Mouse (Mus musculus) urinary bladder, postnatal 10 days (tissue): ENCODE measurements at regions not wholly inside any gene's neighbourhood (a gene's known extent, or its start where the extent isn't known, plus 50 kb on each side); places are given as distances from the start of the nearest gene placed in this dataset.

Experiments used
- DNase-seq: peaks from one replicate; pipeline ENCODE4 v3.0.0; 2022; ENCODE audit warnings: low spot score

DNA sequence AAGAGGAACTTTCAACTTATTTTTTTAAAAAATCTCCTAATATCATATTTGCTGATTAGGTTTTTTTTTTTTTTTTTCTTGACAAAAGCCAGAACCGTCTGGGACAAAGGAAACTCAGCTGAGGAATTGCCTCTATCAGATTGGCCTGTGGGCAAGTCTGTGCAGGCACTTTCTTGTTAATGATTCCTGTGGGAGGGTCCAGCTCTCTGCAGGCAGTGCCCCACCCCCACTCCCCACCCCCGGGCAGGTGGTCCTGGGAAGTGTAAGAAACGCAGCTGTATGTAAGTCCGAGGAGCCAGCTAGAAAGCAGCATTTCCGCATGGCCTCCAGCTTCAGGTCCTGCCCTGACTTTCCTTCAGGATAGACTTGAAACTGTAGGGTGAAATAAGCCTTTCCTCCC is 377.7 kb downstream of the Sox2 start:
- no peak for DNase-seq

DNA sequence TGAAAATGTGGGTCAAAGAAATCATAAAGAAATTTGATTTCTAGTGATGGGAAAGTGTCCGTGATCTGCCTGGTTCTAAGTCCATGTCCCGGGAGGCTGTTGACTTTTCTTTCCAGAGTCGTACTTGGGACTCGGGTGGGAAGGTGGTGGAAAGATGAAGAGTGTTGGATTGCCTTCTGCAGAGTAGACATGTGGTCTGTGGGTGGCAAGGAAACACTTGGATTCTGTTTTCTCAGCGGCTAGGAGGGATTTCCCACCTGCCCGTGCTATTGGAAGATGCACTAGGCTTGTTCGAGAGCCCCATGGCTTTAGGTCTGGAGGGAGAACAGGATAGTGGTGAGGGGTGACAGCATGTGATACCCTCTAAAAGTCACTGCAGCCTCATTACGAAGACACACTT is 379.7 kb downstream of the Sox2 start:
- no peak for DNase-seq

DNA sequence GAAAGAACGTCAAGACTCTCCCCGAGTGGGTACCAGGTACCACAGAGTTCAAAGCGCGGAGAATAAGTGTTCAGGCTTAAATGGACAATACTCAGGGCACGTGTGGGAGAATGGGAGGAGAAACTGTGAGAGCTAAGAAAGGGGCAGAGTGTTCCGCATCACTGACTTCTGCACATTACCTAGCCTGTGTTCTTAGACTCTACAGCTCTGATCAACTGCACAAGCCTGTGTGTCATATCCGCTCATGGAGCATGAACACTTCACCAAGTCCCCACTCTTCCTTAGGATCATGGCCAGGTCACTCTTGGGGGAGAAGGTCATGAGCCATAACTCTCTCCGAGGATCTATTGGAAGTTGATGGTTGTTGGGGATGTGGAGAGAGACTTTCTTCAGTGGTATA is 383.4 kb downstream of the Sox2 start:
- DNase-seq: no peak

DNA sequence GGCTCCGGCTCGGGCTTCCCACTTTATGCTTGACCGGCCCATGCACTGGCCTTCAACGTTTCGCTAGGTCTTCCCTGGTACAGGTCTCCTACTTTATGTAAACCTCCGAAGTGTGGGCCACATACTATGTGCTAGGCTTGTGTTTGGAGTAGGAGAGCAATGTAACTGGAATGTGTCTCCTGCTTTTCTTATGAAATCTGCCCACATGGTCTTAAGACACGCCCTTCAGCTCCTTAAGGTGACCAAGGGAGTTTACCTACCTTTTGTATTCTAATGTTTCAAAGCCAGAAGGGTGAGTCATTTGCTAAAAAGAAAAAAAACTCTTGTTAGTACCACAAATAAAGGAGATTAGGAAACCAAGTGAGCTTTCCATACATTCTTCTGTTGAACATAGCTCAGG is 385.0 kb downstream of the Sox2 start:
- no peak for DNase-seq

DNA sequence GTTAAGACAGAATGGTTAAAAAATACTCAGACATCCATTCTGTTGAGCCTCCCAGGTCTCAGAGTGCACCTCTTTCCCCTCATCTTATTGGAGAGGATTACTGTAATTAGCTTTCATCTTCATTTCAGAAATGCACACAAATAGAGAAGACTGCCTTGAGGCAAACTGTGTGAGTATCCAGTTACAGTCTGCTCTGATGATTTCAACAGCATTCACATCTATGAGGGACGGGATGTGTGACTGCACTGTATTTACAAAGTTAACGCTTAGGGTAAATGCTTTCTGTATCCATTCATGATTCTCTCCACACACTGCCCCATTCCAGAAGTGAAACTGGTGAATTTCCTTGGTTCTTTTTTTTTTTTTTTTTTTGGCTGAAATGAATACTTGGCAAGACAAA is 393.5 kb downstream of the Sox2 start:
- DNase-seq: no peak

DNA sequence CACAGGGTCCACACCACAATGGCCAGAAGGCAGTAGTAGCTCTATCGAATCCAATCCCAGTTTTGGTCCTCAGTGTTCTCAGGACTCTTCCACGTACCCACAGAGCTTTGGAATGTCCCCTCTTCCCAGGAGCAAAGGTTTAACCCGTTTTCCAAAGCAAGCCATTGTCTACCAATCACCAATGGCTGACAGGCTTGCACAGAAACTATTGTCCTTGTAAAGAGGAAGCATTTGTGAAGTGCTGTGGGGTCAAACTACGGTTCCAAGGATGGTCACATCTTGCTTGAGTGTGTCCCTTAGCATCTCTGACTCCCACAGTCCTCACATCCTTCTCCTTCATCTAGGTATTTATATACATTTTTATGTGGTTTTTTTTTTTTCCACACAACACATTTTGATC is 409.2 kb downstream of the Sox2 start:
- no peak for DNase-seq

GRCm38 (mm10) chr3:35060042-35060441 is 409.8 kb downstream of the Sox2 start:
- DNase-seq: no peak

DNA sequence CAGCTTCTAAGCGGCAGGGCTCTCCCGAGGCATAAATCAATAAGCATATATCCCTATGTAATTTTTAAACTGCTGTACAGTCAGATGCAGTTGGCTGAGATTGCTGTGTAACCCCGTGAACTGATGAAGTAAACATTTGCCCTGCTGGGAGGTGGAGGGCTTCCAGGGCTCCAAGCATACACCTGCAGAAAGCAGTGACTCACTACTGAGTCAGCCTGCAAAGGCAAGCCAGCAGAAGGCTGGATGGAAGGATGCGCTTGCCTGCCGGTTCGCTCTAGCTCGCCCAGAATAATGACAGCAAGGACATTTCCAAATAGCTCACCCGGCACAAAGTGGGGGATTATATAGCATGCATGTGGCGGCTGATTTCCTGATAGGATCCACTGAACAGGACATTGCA is 416.6 kb downstream of the Sox2 start:
- DNase-seq: no peak

- DNase-seq: no peak
Observed at GRCm38 (mm10) chr3:35068586-35068985, 418.4 kb downstream of the Sox2 start.

DNA sequence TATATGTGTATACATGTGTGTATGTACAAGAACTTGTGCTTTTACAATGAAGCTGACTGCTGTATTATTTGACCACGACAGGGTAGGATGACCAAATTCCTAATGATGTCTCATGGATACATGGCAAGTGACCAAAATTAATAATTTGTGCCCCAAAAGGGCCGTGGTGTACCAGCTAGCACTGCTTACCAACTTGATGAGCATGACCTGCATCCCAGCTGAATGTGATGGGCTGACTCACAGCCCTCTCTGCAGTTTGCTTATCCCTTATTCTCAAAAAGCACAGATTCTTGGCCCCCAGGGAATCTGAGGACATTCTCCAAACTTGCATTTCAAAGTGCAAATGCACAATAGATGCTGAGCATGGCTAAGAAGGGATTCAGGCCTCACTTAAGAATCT is 420.8 kb downstream of the Sox2 start:
- DNase-seq: no peak

DNA sequence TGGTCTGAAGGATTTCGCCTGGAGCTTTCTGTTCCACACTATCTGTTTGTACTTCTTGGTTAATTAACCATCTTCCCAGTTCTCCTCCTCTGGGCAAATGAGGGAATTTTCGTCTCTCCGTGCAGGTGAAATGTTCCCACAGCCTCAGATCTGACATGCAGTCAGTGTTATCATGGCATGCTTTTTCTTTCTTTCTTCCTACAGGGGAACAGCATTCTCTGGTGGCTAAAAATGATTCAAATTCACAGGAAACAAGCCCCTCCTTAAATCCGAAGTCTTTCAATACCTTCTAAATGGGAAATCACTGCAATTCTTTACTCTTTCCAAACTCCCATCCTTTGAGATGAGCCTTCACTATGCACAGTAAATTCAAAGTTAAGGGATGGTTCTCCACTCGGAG is 429.7 kb downstream of the Sox2 start:
- no peak for DNase-seq

DNA sequence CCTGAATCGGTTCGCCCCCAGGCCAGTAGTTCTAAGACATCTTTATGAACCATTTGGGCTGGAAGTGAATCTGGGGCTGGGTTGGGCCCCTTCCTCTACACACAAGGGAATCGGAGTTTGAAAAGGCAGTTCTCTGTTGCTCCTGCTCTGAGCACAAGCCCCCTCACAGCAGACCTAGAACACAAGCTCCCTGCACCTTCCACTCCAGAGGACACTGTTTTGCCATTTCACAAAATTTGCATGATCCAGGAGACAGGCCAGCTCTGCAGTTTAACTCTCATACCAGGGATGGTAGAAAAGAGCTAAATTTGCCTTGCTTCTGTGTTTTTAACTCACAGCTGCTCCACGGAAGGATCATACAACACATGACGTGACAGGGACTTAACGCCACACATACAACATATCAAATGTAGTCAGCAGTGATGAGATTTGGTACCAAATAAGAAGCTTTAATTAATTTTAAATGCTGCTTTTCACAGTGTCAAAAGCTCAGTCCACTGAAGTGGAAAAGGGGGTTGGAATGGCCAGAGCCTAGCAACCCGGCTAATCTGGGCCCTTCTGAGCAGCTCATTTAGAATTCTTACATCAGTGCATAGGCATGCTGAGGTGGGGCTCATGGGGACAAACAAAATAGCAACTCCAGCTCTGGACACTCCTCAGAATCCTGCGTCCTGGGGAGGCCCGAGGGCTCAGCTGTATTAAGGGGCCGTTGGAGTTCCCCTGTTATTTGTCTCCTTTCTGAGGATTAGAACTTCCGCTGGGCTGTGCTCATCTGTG is 434.1 kb downstream of the Sox2 start:
- DNase-seq: no peak

- no peak for DNase-seq
Observed at GRCm38 (mm10) chr3:35088241-35089080, 438.3 kb downstream of the Sox2 start.

DNA sequence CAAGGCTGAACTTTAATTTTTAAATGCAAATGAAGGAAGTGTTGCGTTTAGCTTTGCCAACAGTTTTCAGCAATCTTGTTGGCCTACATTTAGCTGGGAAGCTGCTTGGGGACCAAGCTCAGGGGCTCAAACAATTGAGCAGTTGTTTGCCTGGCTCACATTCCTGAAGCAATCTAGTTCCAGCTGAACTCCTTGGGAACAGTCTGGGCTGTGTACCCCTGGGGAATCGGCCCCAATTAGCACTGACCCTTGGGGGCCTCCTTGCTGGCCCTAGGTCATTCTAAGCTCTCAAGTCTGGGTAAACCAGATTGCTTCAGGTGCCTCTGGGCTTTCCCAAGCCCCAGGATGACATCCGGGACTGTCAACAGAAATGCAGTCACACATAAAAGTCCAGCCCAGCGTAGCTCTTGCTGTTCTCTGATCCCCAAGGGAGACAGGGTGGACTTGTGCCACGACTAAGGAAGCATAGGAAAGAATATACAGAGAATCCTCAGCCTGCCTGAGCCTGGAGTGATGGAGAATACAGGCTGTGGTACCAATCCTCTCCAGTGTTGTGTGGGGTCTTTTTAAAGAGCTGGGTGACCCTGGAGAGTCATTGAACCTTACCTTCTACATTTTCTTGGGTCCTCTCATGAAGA is 440.4 kb downstream of the Sox2 start:
- no peak for DNase-seq

DNA sequence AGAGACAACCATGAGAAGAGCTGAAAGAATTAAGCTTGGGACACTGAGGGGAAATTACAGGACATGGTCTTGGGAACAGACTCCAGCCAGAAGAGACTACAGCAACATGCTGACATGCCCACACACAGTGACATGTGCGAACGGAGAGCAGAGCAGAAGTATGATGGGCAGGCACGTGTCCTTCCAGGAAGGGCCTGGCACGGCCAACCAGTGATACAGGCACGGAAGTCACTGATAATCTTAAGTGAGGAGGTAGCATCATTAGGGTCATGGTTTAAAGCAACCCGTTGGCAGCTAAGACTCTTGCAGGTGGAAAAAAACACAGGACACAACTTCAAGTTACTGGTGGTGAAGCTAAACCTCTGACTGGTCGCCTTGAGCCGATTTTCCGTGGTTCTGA is 442.8 kb downstream of the Sox2 start:
- no peak for DNase-seq

GRCm38 (mm10) chr3:35095221-35095620 is 445.0 kb downstream of the Sox2 start:
- no peak for DNase-seq

DNA sequence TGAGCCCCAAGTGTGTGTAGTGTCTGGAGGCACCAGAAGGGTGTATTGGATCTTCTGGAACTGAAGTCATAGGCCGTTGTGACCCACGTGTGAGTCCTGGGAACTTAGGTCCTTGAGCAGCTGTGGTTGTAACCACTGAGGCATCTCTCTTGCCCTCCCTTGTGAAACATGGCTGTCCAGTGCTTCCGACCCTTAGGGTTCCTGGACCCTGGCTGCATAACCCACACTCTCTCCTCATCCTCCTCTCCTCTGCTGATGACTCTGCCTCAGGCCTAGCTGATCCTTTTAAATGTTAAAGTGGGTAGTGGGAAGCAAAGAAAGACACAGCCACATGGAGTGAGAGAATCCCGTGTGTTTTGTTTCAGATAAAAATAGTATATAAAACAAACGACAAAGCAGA is 446.2 kb downstream of the Sox2 start:
- DNase-seq: no peak

DNA sequence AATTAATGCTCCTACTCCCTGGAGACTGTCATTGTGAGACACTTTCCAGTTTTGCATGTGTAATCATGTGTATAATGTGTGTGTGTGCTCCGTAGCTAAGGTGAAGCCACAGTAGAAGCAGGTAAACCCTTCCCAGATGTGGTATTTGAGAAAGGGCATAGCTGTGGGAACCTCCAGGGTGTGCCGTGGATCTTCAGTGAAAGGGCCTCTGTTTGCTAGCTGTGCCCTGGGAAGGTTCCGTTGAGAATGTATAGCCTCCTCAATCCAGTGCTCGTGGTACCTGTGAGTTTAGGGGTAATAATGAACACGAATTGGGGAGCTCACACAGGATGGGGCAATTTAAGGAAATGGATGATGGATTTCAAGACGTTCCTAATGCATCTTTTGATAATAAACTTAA is 447.6 kb downstream of the Sox2 start:
- no peak for DNase-seq

DNA sequence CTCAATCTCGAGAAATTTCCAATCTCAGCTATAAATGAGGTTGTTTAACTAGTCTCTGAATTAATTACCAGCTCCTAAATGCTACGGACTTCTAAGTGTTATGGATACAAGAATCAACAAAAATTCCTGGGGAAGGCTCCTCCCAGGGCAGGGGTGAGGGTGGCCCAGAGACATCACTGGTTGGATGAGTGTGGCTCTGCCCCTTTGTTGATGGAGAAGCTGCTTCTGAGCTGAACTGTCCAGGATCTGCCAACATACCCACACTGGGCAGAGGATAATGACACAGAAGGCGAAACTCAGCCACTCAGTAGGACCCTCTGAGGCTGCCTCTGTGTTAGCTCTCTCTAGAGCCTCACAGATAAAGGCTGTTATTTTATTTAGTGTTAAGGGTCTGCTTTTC is 449.0 kb downstream of the Sox2 start:
- no peak for DNase-seq

DNA sequence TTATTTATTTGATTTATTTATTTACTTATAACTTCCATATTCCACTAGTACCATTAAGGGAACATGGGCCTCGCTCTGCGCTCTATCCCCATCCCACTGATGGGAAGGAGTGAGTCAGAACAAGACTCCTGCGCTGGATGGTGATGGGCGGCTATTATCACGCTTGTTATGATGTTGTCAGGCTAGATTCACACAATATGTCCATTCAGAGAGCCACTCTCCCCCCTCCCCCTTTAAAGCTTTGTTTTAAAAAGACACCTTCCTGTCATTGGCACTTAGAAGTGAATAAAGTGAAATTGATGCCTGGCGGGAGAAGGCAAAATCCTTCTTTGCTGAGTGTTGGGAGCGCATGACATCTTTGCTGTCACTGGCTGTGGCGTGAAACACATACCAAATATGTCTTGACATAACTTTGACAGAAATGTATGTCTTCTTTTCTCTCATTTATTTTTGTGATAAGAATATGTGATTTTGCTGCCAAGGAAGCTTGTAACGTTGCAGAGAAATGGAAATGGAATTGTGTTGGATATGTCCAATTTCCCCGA is 449.7 kb downstream of the Sox2 start:
- no peak for DNase-seq

DNA sequence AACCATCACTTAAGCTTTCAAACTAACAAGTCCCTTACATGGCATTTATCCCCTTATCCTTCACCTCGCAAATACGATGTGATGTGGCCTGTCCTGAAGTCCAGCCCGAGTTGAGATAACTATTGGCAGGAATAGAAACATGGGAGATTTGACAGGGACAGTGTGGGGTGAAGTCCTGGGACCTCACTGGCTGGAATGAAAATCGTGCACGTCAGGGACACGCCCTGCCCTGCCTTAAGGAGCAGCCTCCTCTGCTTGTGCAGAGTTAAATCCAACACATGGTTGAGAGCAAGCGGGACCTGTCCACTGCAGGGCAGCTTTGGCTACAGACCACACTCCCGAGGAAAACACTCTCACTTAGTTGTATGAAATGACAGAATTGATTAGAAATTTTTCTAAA is 451.1 kb downstream of the Sox2 start:
- no peak for DNase-seq

- no peak for DNase-seq
Observed at GRCm38 (mm10) chr3:35101951-35102350, 451.7 kb downstream of the Sox2 start.
